Mouse (Mus musculus) testis, adult 2 months (tissue): ENCODE measurements around the gene Magi2.

Source experiments
- CTCF ChIP-seq: fragments of 200-500 bp; IDR thresholded peaks from 2 replicates; pipeline ENCODE4 v1.5.1; 2012; ENCODE audit warnings: low read depth, mild to moderate bottlenecking, inconsistent platforms, low read length, moderate library complexity; ENCODE audit not compliant: control insufficient read depth, insufficient read depth, insufficient replicate concordance
- POLR2A ChIP-seq: fragments of 200-500 bp; IDR thresholded peaks from 2 replicates; pipeline ENCODE4 v1.6.1; 2012; ENCODE audit warnings: low read depth, mild to moderate bottlenecking, inconsistent platforms, low read length, moderate library complexity; ENCODE audit not compliant: control insufficient read depth

DNA sequence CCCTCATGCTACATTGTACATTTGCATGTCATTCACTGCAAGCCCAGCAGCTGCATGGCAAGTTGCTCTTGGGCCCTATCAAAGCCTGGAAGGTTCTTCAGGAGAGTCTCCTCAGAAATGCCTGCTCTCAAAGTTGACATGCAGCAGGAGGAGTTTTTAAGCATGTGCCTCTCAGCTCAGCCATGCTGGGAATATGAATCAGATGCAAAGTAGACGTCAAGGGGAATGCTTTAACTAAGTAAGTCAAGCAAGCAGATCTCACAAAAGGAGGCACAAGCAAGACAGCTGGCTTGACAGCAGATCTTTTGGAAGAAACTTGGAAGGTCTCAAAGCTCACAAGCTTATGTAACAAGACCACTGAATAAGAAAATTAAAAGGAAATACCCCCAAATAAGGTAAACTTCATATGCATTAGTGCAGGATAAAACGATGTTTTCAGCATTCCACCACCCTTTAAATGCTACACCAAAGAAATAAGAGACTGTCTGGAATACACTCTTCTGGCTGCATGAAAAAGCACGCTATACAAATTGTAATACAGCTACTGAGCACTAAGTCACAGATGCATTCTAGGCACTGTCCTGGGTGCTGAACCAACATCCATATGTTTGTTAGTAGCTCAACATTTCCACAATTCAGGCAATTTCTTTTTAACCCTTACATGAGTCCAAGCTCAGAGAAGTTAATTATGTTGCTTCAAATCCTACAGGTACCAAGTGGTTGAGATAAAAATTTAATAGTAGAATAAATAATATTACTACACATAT lies 926.7 kb downstream of the Magi2 start:
- TF ChIP-seq CTCF (no peak), POLR2A (no peak)
